Mouse (Mus musculus): Measurements from ENCODE around the gene Cdyl.

The Cdyl gene

DNA sequence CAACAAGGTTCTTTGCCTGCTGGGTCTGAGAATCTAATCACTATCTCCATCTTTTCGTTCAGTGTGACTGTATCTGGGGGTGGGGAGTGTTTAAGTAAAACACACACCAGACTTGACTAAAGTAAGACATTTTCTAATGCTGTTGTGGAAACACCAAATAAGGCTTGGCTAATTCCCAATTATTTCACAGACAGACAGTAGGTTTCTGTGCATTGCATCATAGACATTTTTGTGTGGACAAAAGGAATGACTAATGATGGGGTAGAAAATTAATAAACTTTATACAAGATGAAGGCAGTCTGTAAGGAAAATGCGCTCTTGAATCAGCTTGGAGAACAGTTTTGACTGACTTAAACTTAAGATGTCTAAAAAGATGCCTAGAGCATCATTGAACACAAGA lies 100.7 kb downstream of the Cdyl start:
- DNase-seq (ENCODE audit: low spot score in 2 of 2), result no peak

DNA sequence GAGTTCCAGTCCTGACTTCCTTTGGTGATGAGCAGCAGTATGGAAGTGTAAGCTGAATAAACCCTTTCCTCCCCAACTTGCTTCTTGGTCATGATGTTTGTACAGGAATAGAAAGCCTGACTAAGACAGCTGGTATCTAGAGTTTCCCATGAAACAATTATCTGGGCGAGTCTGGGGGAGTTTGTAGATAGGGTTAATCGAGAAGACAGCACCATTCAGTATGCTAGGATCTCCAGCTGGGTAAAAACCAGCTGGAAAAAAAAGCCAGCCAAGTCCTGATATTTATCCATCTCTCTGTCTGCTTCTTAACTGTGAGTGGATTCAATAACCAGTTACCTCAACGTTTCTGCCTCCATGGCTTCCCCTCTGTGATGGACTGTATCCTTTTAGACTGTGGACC lies 104.9 kb downstream of the Cdyl start:
- no peak for DNase-seq (ENCODE audit: low spot score in 2 of 2)

DNA sequence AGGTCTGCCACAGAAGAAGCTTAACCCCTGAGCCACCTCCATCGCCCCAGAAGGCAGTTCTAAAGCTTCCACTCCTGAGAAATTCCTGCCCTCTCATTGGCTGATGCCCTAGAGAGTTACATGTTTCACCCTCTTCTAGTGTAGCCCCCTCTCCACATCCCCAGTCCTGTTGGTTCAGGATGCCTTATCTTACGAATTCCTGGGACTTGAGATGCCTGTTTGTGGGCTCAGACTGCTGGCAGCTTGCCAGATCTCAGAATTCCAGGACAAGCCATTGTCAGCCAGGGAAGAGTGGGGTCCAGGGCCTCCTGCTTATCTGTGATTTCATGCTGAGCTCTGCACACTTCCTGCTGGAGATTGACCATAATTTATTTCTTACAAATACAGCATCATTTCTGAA lies 106.2 kb downstream of the Cdyl start:
- no peak for DNase-seq (ENCODE audit: low spot score in 2 of 2)

DNA sequence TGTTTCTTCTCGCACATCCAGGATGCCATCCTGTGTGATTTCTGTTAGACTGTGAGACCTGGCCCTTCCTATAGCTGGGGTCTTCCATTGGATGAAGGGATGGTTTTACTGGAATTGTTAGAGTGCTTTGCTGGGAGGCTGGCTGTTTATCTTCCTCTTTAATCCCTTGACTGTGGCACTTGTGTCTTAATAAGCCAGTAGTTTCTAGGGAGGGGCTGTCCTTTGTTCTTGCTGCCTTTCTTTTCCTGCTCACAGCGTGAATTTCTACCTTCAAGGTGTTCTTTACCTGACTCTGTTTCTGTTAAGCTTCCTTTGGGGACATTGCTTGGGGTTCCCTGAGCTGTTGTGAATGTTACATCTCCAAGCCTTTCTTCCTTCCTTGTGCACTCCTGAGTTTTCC lies 110.0 kb downstream of the Cdyl start:
- DNase-seq (ENCODE audit: low spot score in 2 of 2), result no peak

DNA sequence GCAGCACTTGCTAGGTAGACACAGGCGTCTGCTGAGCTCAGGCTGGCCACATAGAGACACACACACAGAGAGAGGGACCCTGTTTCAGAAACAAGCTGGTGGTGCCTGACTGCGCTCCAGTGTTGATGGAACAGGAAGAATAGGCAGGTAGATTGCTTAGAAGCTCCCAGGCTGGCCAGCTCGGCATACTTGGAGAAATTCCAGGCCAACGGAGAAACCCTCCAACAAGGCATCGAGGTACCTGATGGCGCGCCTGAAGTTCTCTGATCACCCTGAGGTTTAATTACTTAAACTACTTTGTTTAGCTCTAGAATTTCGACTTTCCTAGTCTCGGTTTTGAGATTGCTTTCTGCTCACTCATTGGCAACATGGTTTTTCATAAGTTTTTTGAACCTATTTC lies 110.8 kb downstream of the Cdyl start:
- no peak for DNase-seq (ENCODE audit: low spot score in 2 of 2)

DNA sequence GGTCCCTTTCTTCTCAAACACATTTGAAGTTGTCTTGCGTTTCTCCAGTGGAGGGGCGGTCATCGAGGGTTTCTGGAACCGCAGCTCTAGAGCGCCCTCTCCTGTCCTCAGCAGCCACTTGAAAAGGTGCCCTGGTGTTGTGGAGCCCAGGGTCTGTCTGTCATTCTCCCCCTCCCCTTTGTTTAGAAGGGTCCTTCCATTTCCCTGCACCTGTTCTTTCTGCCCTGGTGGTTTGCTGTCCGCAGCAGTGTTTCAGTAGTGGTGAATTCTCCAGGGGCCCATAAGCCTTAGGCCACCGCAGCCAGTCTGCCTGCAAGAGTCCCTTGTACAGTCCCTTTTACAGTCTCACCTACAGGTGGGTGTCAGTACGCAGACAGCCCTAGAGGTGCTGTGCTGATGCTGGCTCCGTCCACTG lies 112.3 kb downstream of the Cdyl start:
- peak in 1 of 2 experiments; percentile 17 for DNase-seq (ENCODE audit: low spot score in 2 of 2)

DNA sequence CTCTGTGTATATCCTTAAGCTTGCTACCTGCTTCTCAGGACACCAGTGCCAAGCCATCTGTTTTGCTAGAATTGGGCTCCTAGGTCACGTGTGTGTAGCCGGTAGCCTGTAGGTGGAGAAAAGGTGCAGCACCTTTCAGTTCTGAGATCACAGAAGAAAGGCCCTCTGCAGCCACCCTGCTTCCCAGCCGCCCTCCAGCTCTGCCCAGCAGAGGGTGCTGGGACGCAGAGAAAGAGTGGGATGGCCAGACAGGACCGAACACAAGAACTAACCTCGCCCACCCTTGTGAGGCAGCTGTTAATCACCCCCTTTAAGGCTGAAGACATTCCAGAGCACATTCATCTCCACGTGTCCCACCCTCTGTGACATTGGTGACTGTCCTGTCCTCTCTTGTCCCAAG lies 114.1 kb downstream of the Cdyl start:
- DNase-seq (ENCODE audit: low spot score in 2 of 2), result peak in 1 of 2 experiments; percentile 14

DNA sequence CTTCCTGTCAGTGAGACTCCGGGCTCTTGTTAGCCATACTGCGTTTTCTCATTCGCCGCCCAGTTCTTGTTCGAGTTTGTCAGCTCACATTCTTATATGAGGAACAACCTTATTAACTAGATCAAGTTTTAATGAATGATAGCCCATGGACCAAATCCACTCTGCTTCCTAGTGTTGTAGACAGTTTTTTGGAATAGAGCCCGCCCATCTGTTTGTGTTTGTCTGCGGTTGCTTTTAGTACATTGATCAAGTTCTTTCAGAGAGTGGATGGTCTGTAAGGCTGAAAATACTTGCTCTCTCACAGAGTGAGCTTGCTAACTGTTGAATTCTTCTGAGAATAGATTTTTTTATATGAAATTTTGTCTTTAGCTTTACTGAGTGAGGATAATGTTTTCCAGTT lies 116.5 kb downstream of the Cdyl start:
- no peak for DNase-seq (ENCODE audit: low spot score in 2 of 2)

DNA sequence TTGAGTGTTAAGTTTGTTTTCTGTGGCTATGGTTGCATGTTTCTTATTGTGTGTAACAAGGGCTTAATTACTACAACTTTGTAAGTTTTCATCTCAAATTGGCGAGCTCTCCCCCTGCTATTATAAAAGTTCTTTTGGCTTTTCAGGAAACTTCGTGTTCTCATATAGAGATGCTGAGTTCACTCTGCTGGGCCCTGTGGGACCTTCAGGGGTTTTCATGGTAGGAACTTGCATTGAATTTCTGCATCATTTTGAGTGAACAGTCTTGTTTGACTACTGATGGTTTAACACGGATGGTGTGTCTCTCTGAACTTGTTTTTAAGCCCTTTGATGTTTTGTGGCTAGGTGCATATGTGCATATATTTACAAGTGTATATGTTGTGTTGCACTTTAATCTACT lies 121.1 kb downstream of the Cdyl start:
- no peak for DNase-seq (ENCODE audit: low spot score in 2 of 2)

DNA sequence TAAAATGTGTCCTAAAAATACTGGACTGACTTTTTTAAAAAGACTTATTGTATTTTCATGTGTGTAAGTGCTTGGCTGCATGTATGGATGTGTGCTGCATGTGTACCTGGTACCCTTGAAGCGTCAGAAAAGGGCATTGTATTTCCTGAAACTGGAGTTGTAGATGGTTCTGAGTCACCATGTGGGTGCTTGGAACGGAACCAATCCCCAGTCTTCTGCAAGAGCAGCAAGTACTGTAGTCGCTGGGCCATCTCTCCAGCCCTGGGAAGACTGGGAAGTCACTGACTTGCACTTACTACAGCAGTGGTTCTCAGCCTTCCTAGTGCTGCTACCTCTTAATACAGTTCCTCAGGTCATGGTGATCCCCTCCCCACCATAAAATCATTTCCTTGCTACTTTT lies 122.1 kb downstream of the Cdyl start:
- no peak for DNase-seq (ENCODE audit: low spot score in 2 of 2)

DNA sequence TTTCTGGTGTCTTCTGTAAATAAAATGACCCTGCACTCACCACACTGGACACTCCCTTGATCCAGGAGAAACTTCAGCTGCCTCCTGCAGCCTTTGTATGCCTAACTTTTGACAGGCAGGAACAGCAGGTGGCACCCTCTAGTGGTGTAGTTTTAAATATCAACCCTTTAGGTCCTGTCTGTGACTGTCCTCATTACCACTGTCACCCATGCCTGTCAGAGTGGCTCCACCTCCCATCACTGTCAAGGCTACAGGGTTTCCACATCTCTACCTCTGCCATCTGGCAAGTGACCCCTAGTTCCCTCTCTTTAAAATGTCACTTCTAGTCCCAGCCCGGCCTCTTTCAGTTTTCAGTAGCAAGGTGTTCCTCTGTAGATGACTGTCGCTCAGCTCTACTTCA lies 123.3 kb downstream of the Cdyl start:
- DNase-seq (ENCODE audit: low spot score in 2 of 2), result peak in 1 of 2 experiments; percentile 19

DNA sequence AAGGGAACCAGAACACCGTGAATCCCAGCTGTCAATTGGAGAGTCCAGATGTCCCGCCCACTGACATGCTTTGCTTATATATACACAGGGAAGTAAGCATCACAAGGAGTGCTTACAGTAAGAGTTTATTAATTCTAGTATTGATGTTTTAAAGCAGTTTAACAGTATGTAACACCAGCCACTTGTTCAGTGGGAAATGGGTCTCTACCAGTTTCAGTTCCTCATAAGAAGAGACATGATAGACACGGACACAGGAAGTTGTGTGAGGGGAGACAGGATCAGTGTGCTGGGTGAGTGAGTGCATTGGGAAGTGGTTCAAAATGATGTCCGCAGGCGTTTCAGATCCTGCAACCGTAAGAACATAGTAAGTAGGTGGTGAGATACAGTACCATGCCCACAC lies 123.9 kb downstream of the Cdyl start:
- no peak for DNase-seq (ENCODE audit: low spot score in 2 of 2)

DNA sequence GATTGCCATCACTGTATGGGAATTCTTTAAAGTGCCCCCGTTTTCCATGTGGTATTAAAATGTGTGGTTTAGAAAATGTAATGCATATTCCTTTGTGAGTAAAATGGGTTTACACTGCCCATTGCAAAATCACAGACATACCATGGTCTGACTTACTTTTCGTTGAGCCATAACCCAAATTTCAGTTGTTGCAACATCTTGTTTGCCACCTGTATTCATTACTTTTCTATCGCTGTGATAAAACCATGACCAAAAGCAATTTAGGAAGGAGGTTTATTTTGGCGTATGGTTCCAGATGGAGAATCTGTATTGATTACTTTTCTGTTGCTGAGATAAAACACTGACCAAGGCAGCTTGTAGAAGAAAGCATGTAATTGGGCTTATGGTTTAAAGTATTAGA lies 124.6 kb downstream of the Cdyl start:
- DNase-seq (ENCODE audit: low spot score in 2 of 2), result no peak

DNA sequence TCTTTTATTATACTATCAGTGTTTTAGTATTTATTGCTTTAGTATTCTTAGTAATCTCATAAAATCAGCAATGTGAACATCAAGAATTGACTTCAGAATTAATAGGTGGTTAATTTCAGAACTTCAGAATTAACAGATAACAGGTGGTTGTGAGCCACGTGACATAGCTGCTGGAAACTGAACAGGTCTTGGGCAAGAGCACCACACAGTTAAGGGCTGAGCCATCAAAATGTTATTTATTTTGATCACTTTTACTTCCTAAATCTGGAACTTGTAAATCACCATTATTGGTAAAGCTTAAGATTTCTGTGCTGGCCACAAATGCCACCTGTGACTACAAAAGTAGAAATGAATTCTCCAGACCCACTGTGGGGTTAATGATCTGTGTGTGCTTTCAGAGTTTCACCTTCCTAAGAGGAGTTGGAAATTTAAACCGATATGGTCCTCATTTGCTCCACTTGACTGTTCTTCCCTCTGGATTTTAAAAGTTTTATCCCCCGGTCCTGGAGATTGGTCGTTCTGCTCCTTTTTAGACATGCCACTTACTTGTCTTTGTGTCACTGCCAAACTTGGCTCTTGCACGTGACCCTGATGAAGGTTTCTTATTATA lies 125.8 kb downstream of the Cdyl start:
- DNase-seq (ENCODE audit: low spot score in 2 of 2), result no peak

DNA sequence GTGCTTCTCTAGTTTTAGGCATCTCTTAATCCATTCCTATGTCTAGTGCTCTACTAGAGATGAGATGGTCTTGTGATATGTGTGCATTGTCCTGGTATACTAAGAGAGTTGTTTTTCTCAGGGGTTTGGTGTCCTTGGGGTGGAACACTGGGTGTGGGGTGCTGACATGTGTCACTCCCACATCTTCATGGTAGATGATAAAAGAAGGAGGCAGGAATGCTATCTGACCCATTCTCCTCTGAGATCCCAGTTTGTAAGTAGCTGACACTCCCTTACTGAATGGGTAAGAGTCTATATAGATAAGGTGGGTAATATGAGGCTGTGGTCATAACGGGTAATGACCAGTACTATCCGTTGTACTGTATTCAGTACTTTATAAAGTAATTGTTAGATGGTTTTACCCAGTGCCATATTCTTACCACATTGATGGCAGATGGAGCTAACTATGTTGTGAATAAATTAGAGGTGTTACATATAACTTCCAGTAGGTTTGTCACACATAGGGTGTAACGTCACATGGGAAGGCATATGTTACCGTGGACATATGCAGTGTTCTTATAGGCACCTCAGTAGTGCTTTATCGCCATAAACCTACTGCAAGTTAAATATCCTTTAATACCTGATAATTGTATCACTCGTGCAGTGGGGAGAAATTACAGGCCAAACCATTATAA lies 127.2 kb downstream of the Cdyl start:
- no peak for DNase-seq (ENCODE audit: low spot score in 2 of 2)

DNA sequence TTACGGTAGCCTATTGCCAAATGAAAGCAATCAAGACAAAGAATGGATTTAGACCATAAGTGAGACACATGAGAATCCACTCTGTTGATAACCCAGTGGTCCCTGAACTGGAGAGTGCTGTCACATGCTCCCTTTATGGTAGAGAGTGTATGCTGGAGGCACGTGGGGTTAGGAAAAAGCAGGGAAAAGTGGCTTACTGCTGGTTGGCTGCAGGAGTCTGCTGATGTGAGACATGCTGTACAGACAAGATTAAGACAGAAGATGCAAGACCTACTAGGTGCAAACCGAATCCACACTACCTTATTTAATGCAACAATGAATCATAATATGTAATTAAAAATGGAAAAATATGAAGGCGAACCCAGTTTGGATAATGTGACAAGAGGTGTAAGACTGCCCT lies 129.9 kb downstream of the Cdyl start:
- DNase-seq (ENCODE audit: low spot score in 2 of 2), result no peak

DNA sequence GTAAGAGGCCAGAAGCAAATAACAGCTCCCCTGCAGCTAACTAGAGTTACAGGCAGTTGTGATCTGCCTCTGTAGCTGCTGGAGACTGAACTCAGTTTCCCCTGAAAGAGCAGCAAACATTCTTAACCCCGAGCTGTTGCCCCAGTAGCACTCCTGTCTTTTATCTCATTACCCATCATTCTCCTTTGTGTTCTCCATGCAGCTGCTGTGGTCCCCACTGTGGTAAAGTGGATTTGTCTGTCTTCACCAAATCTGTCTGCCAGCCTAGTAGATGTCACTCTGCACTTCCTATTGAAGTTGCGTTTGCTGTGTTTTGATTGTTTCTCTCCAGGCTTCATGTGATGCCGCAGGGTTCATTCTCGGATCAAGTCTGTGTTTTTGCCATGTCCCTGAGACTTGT lies 130.8 kb downstream of the Cdyl start:
- no peak for DNase-seq (ENCODE audit: low spot score in 2 of 2)

DNA sequence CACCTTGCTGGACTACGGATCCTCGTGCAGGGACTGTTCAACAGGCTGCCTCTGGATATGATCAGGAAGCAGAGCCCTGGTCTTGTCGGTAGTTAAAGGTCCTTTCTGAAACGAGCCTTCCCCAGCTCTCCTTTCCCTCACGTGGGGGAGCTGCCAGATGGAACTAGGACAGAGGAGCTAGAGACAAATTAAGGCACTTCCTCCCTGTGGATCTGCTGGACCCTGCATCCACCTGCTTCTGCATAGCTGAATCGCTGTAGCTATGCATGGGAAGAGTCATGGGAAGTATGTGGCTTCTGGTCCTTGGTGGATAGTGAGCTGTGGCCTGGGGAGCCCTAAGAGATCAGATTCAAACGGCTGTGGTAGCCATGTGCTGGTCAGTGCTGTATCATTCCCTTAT lies 134.7 kb downstream of the Cdyl start:
- no peak for DNase-seq (ENCODE audit: low spot score in 2 of 2)

DNA sequence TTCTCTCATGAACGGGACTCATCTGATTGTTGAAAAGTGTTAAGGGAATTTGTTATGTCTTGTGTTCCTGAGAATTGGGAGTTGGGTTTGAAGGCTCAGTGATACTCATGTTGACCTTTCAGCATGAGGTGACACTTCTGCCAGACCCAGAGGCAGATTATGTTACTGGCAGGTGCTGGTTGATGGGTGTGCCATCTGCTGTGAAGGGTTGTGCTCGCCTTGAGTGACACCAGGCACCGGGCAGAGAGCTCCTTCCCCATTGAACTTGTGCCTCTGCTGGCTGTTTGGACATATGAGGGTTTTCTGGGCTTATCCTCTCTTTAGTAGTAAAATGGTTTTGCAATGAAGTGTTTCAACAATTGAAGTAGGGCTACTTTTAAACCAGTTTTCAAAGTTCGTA lies 135.1 kb downstream of the Cdyl start:
- no peak for DNase-seq (ENCODE audit: low spot score in 2 of 2)

DNA sequence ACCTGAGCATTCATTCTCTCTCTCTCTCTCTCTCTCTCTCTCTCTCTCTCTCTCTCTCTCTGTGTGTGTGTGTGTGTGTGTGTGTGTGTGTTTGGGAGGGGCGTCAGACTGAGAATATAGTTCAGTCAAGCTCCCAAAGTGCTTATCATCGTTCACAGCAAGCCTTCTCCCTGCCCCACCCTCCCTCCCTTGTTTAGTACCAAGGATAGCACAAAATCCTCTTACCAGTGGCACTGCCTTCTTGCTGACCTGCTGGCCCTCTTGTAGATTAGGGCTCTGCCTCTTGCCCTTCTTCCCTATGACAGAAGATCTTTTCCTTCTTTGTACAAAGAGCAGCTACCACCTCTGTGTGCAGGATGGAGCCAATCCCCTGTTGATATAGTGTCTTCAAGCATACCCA lies 136.3 kb downstream of the Cdyl start:
- DNase-seq (ENCODE audit: low spot score in 2 of 2), result no peak

DNA sequence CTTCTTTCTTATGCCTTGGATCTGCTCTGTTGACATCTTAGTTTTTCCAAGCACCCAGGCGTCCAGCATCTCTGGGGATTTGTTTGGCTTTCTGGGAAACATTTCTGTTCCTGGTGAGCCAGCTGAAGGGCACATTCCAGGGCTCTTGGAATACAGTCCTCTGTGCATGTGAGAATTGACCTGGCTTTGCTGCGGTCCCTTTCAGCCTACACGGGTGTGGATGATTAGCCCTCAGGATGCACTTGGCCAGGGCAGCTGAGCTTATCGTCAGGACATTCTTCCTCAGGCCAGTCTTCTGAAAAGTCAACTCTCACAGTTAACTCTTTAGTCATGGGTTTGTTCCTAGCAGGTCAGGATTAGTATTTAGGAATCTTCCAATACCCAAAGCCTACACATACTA lies 136.7 kb downstream of the Cdyl start:
- DNase-seq (ENCODE audit: low spot score in 2 of 2), result no peak

DNA sequence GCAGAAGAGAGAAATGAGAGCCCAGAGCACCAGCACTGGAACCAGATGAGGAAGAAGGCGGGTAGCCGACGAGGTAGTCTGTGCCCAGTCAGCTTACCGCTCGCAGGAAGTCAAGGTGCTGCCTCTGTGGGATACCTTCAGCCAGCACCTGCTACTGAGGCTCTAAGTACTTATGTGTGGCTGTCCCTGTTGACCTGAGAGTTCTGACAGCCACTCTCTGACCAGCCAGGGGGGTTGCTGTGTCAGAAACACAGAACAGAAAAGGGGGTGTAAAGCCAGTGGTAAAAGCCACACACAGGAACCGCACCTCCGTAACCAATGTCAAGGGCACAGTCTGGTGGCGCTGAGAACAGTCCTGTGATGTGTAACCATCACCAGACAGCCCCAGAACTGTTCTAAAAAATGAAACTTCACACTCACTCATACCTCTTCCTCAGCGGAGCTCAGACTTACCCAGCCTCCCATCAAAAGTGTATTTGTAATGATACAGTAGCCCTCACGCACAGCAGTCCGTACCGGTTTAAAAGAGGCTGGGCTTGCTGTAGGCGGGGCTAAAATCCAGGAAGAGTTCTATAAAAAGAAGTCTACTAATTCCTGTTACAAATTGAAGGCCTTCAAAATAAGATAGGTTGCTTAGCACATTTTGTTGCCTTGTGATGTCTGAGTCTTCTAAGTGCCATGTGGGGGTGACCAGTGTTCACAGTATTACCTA lies 138.3 kb downstream of the Cdyl start:
- no peak for DNase-seq (ENCODE audit: low spot score in 2 of 2)

DNA sequence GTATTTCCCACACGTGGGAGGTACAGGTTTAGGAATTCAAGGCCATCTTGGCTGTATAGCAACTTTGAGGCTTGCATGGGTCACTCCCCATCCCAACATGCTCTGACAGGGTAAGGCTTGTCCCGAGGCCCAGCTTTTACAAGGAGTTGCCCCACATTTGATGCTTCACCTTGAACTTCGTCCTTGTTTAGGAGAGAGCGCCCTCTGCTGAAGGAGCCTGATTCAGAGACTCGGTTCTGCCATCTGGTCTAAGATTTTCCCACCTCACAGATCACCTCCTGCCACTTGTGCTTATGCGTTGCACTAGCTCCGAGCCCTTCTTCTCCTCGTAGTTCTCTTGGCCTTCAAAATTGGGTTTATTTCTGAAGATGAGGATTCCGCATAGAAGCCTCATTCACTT lies 139.0 kb downstream of the Cdyl start:
- peak; percentile 12 to 20 for DNase-seq (ENCODE audit: low spot score in 2 of 2)
